Mouse (Mus musculus): ENCODE data around the gene Stox2.
A peak's percentile ranks its signal among the peaks of the same experiment; 100 is the strongest.

The Stox2 gene

GRCm38 (mm10) chr8:47289641-47290040, 156.5 kb downstream of the Stox2 start:
- no peak for DNase-seq (ENCODE audit: low spot score in 2 of 2)

GRCm38 (mm10) chr8:47288866-47289541, 157.2 kb downstream of the Stox2 start:
- DNase-seq (ENCODE audit: low spot score in 2 of 2) = no peak

GRCm38 (mm10) chr8:47288131-47288865, 157.9 kb downstream of the Stox2 start:
- peak in 1 of 2 experiments; percentile 15 for DNase-seq (ENCODE audit: low spot score in 2 of 2)

GRCm38 (mm10) chr8:47287641-47288130, 158.5 kb downstream of the Stox2 start:
- peak in 1 of 2 experiments; percentile 15 for DNase-seq (ENCODE audit: low spot score in 2 of 2)

GRCm38 (mm10) chr8:47287201-47287621, 159.0 kb downstream of the Stox2 start:
- no peak for DNase-seq (ENCODE audit: low spot score in 2 of 2)

GRCm38 (mm10) chr8:47286081-47286700, 160.0 kb downstream of the Stox2 start:
- no peak for DNase-seq (ENCODE audit: low spot score in 2 of 2)

GRCm38 (mm10) chr8:47285435-47285834, 160.7 kb downstream of the Stox2 start:
- no peak for DNase-seq (ENCODE audit: low spot score in 2 of 2)

- no peak for DNase-seq (ENCODE audit: low spot score in 2 of 2)
Observed at GRCm38 (mm10) chr8:47284329-47285326, 161.5 kb downstream of the Stox2 start.

GRCm38 (mm10) chr8:47279898-47280297, 166.3 kb downstream of the Stox2 start:
- DNase-seq (ENCODE audit: low spot score in 2 of 2) = no peak

GRCm38 (mm10) chr8:47278211-47278610, 168.0 kb downstream of the Stox2 start:
- DNase-seq (ENCODE audit: low spot score in 2 of 2) = no peak

GRCm38 (mm10) chr8:47268931-47269330, 177.2 kb downstream of the Stox2 start:
- DNase-seq (ENCODE audit: low spot score in 2 of 2) = no peak

- DNase-seq (ENCODE audit: low spot score in 2 of 2) = no peak
Observed at GRCm38 (mm10) chr8:47268062-47268822, 177.9 kb downstream of the Stox2 start.

GRCm38 (mm10) chr8:47263070-47263843, 182.9 kb downstream of the Stox2 start:
- DNase-seq (ENCODE audit: low spot score in 2 of 2) = no peak

- DNase-seq (ENCODE audit: low spot score in 2 of 2) = no peak
Observed at GRCm38 (mm10) chr8:47260751-47261474, 185.2 kb downstream of the Stox2 start.

GRCm38 (mm10) chr8:47250832-47251231, 195.3 kb downstream of the Stox2 start:
- no peak for DNase-seq (ENCODE audit: low spot score in 2 of 2)

- DNase-seq (ENCODE audit: low spot score in 2 of 2) = no peak
Observed at GRCm38 (mm10) chr8:47245116-47245515, 201.0 kb downstream of the Stox2 start.

GRCm38 (mm10) chr8:47244202-47244601, 202.0 kb downstream of the Stox2 start:
- no peak for DNase-seq (ENCODE audit: low spot score in 2 of 2)

GRCm38 (mm10) chr8:47243631-47244030, 202.5 kb downstream of the Stox2 start:
- DNase-seq (ENCODE audit: low spot score in 2 of 2) = no peak

GRCm38 (mm10) chr8:47243016-47243630, 203.0 kb downstream of the Stox2 start:
- no peak for DNase-seq (ENCODE audit: low spot score in 2 of 2)
